Mouse (Mus musculus) intestine, embryonic 14.5 days (tissue): ENCODE data around the gene Ifi207. TPM values are rescaled to one million over a fixed set of nuclear protein-coding genes. Genes with fewer than 3 reads are reported as not detected.
"Not testable (repeated sequence)": the region's sequence is repeated elsewhere in the genome, so short reads cannot be mapped to it uniquely, and the experiment has no call there.

Experiments used
- ATAC-seq: fragments of 200-750 bp; cut with Nextera tagmentation; replicated peaks from 2 replicates; pipeline ENCODE4 v1.8.0; 2017; ENCODE audit warnings: low read depth, moderate number of reproducible peaks, moderate TSS enrichment, moderate library complexity; ENCODE audit not compliant: low FRiP score, low TSS enrichment
- DNase-seq: peaks from one replicate; pipeline ENCODE4 v3.0.0-alpha.2; 2018; ENCODE audit warnings: low spot score
- H3K27ac ChIP-seq: fragments of 300-500 bp; sonication (generic); 2 replicates; pipeline ENCODE4 v1.5.1; 2014; ENCODE audit warnings: low read depth, mild to moderate bottlenecking, control low read depth
- H3K27me3 ChIP-seq: fragments of 300-500 bp; sonication (generic); replicated peaks from 2 replicates; pipeline ENCODE4 v1.6.1; 2014; ENCODE audit warnings: low read length, control low read depth; ENCODE audit not compliant: control insufficient read depth, insufficient read depth
- H3K36me3 ChIP-seq: fragments of 300-500 bp; sonication (generic); 2 replicates; pipeline ENCODE4 v1.6.1; 2014; ENCODE audit warnings: low read length, control low read depth; ENCODE audit not compliant: control insufficient read depth, insufficient read depth
- H3K4me1 ChIP-seq: fragments of 300-500 bp; sonication (generic); replicated peaks from 2 replicates; pipeline ENCODE4 v1.6.1; 2014; ENCODE audit warnings: low read length, control low read depth, mixed read lengths; ENCODE audit not compliant: control insufficient read depth, insufficient read depth
- H3K4me2 ChIP-seq: fragments of 300-500 bp; sonication (generic); 2 replicates; pipeline ENCODE4 v1.6.1; 2014; ENCODE audit warnings: low read length
- H3K4me3 ChIP-seq: fragments of 300-500 bp; sonication (generic); 2 replicates; pipeline ENCODE4 v1.5.1; 2014; ENCODE audit warnings: low read depth, low read length, control low read depth, mixed read lengths
- H3K9ac ChIP-seq: fragments of 300-500 bp; sonication (generic); 2 replicates; pipeline ENCODE4 v1.6.1; 2014; ENCODE audit warnings: mild to moderate bottlenecking, low read length
- H3K9me3 ChIP-seq: fragments of 300-500 bp; sonication (generic); 2 replicates; pipeline ENCODE4 v1.6.1; 2016; ENCODE audit warnings: low read length, control low read depth; ENCODE audit not compliant: control insufficient read depth
- WGBS: fragments of 180-500 bp; shearing (Covaris S2); extraction: QIAGEN DNeasy Blood & Tissue Kit; methylation state at CpG from one replicate; pipeline ENCODE4 v1.1.7; 2014; 5-methylcytosine and 5-hydroxymethylcytosine counted together
- polyA plus RNA-seq: library from polyadenylated mRNA; unstranded; fragments of >200 nt; fragmentation: Nextera tagmentation; extraction: Ambion mirVana; gene quantifications from 2 replicates; pipeline ENCODE4 v1.2.1, GENCODE M21; 2014

The Ifi207 gene
- polyA plus RNA-seq, 1 experiment from 2014 or later: 1.2 TPM

- Histone ChIP-seq H3K36me3 (no peaks in the 10 kb centered on the region), H3K4me1 (no peaks in the 10 kb centered on the region), H3K9me3 (no peaks in the 10 kb centered on the region), H3K4me2 (no peak overlapping the region), H3K9ac (no peak overlapping the region), H3K27ac (no peak overlapping the region), H3K4me3 (no peak overlapping the region), H3K27me3 (no peaks in the 10 kb centered on the region)
- DNase-seq (no peak), ATAC-seq (no peak)
- WGBS: 79% methylated on average over 1 of the region's 1 CpGs
Observed at GRCm38 (mm10) chr1:173694270-173694669, 47.3 kb downstream of the Ifi207 start.

GRCm38 (mm10) chr1:173678605-173679004, 62.9 kb downstream of the Ifi207 start:
- WGBS: 81% methylated on average over 1 of the region's 1 CpGs
- ATAC-seq, H3K9ac ChIP-seq, H3K4me1 ChIP-seq, H3K4me2 ChIP-seq, H3K9me3 ChIP-seq, DNase-seq, H3K27me3 ChIP-seq, H3K27ac ChIP-seq, H3K4me3 ChIP-seq, H3K36me3 ChIP-seq: not testable (repeated sequence)

- H3K4me1 ChIP-seq, H3K27me3 ChIP-seq, H3K27ac ChIP-seq, H3K4me3 ChIP-seq, DNase-seq, ATAC-seq, H3K4me2 ChIP-seq, H3K9ac ChIP-seq, H3K9me3 ChIP-seq, H3K36me3 ChIP-seq: not testable (repeated sequence)
- WGBS: 36% methylated on average over 3 of the region's 3 CpGs
Observed at GRCm38 (mm10) chr1:173673458-173674097, 68.0 kb downstream of the Ifi207 start, which contains the start of gene Ifi208. Ifi208 (plus strand) TSS chr1:173673675.

Other genes with a start within 250 kb of the Ifi207 start
- not detected in 2 replicates for gene Ifi214, start 205.8 kb downstream of the Ifi207 start, polyA plus RNA-seq
- 0.09 TPM in 1 of 2 replicates, not detected in the other for gene Ifi213, start 142.5 kb downstream of the Ifi207 start, polyA plus RNA-seq
- 0.14 and 0.17 TPM in 2 replicates for gene Ifi209, start 110.8 kb downstream of the Ifi207 start, polyA plus RNA-seq
- not detected in 2 replicates for gene Ifi208, start 68.1 kb downstream of the Ifi207 start, polyA plus RNA-seq
- 1.3 and 2.1 TPM in 2 replicates for gene Ifi204, start 25.2 kb upstream of the Ifi207 start, polyA plus RNA-seq
- 0.64 and 0.83 TPM in 2 replicates for gene Ifi211, start 171.3 kb upstream of the Ifi207 start, polyA plus RNA-seq
- 2.0 and 3.0 TPM in 2 replicates for gene Mndal, start 200.7 kb upstream of the Ifi207 start, polyA plus RNA-seq
- gene Ifi203, start 200.9 kb upstream of the Ifi207 start, polyA plus RNA-seq: 1.3 and 1.5 TPM in 2 replicates
- gene Ifi202b, start 241.0 kb upstream of the Ifi207 start, polyA plus RNA-seq: not detected in 2 replicates